Mouse (Mus musculus) bone marrow, adult 2 months (tissue): ENCODE measurements around the gene Ect2. TPM values are rescaled to one million over a fixed set of nuclear protein-coding genes. Genes with fewer than 3 reads are reported as not detected.

Source experiments
- H3K27ac ChIP-seq: fragments of 200-500 bp; 2 replicates; pipeline ENCODE4 v1.5.1; 2012; ENCODE audit warnings: low read depth, mild to moderate bottlenecking, control low read depth, inconsistent platforms, low read length; ENCODE audit not compliant: control insufficient read depth, poor library complexity, insufficient read depth
- H3K4me1 ChIP-seq: fragments of 200-500 bp; 2 replicates; pipeline ENCODE4 v1.6.1; 2011; ENCODE audit warnings: low read length; ENCODE audit not compliant: control insufficient read depth, insufficient read depth
- H3K4me3 ChIP-seq: fragments of 200-500 bp; replicated peaks from 2 replicates; pipeline ENCODE3; 2011; ENCODE audit warnings: mild to moderate bottlenecking, low read depth, low read length, control low read depth; ENCODE audit not compliant: control insufficient read depth
- CTCF ChIP-seq: fragments of 200-500 bp; IDR thresholded peaks from 2 replicates; pipeline ENCODE4 v1.5.1; 2011; ENCODE audit warnings: low read length, control low read depth; ENCODE audit not compliant: control insufficient read depth, insufficient read depth
- POLR2A ChIP-seq: fragments of 200-500 bp; IDR thresholded peaks from 2 replicates; pipeline ENCODE4 v1.6.1; 2011; ENCODE audit warnings: low read depth, mild to moderate bottlenecking, control low read depth, low read length, borderline replicate concordance; ENCODE audit not compliant: control insufficient read depth
- WGBS: fragments of 180-500 bp; shearing (Covaris S2); methylation state at CpG from one replicate; pipeline ENCODE4 v1.1.7; 2018; 5-methylcytosine and 5-hydroxymethylcytosine counted together
- polyA plus RNA-seq: library from polyadenylated mRNA; stranded (reverse); fragments of >200 nt; gene quantifications from 2 replicates; pipeline ENCODE4 v1.2.4, GENCODE M21; 2011; ENCODE audit warnings: low replicate concordance; ENCODE audit not compliant: missing spikeins, insufficient read depth, insufficient read length

The Ect2 gene
- polyA plus RNA-seq, 1 experiment: 28.8 TPM

DNA sequence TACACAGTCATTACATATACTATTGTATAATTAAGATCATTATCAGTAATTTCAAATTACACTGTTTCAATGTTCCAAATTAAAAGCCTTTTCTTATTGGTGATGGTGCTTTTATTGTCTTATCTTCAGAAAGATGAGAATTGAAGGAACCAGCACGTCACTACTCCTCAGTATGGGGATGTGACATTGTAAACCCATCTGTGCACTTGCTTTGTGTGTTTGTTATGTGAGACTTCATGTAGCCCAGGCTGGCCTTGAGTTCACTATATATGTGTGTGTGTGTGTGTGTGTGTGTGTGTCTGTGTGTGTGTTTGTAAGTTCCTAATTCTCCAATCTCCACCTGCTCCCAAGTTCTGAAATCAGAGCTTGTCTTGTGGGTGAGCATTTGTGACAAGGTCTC lies 16.6 kb upstream of the Ect2 start:
- TF ChIP-seq POLR2A: no peak
- TF ChIP-seq CTCF: no peak
- H3K4me3 ChIP-seq: no peak overlapping the region
- WGBS: 69% methylated on average over 1 of the region's 1 CpGs
- H3K4me1 ChIP-seq: no peaks in the 10 kb centered on the region
- H3K27ac ChIP-seq: no peak overlapping the region

DNA sequence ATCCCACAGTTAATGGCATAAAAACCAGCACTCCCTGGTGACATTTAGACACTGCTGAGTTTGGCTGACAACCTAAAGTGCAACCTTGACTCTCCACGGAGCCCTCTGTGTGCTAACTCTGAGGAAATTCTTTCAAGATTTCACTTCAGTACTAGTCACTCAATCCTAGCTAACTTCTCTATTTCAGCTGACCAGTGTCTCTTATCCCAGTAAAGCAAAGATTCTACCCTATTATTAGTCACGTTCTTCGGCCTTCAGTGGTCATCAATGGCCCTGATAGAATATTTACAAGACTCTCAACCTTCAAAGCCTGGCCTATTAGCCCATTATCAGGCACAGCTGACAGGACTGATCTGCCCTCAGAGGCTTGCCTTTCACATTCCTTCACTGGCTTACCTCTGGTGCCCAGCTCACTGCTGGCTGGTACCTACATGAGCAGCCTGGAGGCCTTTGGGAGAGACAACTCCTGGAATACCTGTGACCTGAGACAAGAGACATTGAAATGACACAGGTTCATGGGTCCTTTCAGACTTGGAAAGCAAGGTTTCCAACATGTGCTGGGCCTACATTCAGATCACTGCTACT lies 11.9 kb upstream of the Ect2 start:
- Histone ChIP-seq H3K27ac (no peak overlapping the region), H3K4me3 (no peak overlapping the region), H3K4me1 (no peaks in the 10 kb centered on the region)
- TF ChIP-seq CTCF (no peak), POLR2A (no peak)
- WGBS: 64% methylated on average over 3 of the region's 3 CpGs

DNA sequence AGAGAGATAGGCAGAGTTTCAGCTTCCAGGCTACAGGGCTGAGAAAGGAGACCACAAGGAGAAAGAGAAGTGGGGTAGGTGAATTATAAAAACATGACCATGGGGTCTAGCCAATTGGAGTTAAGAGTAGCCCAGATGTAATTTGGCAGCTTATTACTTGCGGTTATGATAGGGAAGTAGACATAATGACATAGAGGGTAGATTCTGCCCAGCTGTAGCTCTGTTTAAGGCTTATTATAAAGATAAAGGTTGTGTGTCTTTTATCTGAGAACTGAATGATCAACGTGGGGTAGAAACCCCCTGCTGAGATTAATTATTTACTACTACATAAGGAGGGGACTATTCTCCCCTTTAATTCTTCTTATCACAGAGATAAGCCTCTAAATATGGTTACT lies 8.7 kb upstream of the Ect2 start:
- no peaks in the 10 kb centered on the region for H3K4me1 ChIP-seq
- no peak overlapping the region for H3K4me3 ChIP-seq
- WGBS: 51% methylated on average over 2 of the region's 2 CpGs
- no peak overlapping the region for H3K27ac ChIP-seq
- TF ChIP-seq CTCF (no peak), POLR2A (no peak)

DNA sequence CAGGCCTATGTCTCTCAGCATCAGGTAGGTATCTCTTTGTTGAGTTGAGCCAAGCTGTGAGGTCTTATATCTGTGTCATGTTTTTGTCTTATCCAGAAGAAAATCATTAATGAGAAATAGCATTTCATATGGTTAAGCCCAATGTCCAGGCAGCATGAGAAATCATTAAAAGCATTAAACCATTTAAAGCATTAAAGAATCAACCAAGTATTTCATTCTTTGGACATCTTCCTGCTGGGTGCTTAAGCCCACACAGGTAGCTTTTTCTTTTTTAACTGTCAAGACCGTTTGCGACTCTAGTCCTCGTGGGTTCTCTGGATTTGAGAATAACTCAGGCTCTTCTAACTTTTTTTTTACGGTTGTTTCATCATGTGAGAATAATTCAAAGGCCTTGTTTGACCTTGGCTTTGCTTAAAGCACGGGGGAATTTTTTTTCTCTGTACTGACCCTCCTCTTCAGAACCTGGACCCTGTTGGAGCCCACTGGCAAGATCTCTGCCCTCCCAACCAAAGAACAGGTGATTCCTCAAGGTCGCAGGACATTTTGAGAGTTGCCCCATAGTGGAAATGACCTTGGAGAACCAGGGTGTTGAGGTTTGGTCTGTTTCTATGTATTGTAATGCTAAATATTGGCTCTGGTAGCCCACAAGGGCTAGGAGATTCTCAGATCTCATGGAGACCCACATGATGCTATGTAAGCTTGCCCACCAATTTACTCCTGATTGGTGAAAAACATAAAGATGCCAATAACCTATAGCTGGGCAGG lies 8.1 kb upstream of the Ect2 start:
- Histone ChIP-seq H3K27ac (no peak overlapping the region), H3K4me1 (no peaks in the 10 kb centered on the region), H3K4me3 (no peak overlapping the region)
- no peak for TF ChIP-seq CTCF
- 82% methylated on average over 6 of the region's 6 CpGs for WGBS

DNA sequence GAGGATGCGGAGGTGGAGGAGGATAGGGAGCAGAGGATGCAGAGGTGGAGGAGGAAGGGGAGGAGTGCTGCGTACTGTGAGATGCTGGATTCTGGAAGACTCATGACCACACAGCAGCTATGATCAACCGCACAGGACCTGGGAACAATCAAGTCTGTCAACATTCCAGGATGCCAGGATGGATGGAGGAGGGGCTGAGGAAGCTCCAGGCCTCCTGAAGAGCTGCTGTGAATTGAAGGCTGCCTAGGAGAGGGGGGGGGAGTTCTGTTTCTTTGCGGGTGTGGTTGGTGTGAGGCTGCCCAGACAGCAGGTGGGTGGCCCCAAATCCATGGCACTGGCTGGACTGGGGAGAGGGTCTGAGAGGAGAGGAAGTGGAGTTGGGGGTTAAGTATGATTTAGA lies 5.2 kb upstream of the Ect2 start:
- TF ChIP-seq POLR2A (no peak), CTCF (no peak)

DNA sequence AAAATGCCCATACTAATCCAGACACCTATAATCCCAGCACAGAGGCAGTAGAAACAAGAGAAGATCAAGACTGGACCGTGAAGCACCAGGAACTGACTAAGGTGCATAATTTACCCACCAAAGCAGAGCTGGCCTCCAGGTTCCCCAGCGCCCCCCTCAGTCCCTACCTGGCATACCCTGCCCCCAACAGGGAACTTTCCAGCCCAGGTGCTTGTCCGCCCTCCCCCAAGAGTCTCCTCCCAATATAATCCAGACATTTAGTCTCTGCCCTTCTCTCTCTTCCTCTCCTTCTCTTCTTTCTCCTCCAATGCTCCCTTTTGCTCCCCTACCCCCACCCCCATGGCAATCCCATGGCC lies 2.9 kb upstream of the Ect2 start:
- no peak overlapping the region for H3K27ac ChIP-seq
- peaks cover 2% of the 10 kb centered on the region for H3K4me1 ChIP-seq
- TF ChIP-seq POLR2A (no peak), CTCF (no peak)
- 85% methylated on average over 3 of the region's 3 CpGs for WGBS
- no peak overlapping the region for H3K4me3 ChIP-seq

More for the DNA sequence above, 5.2 kb upstream of the Ect2 start:
- H3K4me1 ChIP-seq: no peaks in the 10 kb centered on the region
- WGBS: 79% methylated on average over 4 of the region's 4 CpGs
- H3K27ac ChIP-seq: no peak overlapping the region
- H3K4me3 ChIP-seq: no peak overlapping the region

DNA sequence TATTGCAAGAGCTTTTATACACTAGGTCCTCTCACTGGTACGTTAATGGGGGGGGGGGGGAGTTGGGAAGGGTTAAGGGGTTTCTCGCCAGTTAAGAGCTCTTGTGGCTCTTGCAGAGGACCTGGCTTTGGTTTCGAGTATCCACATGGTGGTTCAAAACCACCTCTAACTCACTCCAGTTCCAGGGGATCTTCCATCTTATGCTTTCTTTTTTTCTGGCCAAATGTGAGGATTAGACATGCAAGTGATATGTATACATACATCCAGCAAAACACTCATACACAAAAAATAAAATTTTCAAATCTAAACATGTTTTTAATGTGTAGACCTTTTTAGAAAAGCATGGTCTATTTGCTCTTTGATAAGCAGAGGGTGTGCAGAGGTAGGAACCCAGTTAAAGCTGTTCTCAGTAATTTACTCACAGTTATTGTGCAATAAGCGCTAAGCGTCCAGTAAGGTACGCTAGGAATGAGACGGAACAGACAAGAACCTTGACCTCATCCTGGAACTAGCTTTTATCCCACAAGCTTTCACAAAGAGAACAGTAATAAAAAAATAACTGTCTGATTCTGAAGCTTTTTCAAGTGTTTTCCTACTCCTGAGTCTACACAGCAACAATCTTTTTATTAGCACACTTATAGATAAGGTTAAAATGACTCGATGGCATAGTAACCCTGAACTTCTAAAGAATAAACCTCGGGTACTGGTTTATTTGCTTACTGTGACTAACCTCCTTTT lies 2.3 kb upstream of the Ect2 start:
- Histone ChIP-seq H3K4me1 (peaks cover 2% of the 10 kb centered on the region), H3K4me3 (no peak overlapping the region), H3K27ac (no peak overlapping the region)
- TF ChIP-seq POLR2A (no peak), CTCF (no peak)
- WGBS: 49% methylated on average over 9 of the region's 9 CpGs

DNA sequence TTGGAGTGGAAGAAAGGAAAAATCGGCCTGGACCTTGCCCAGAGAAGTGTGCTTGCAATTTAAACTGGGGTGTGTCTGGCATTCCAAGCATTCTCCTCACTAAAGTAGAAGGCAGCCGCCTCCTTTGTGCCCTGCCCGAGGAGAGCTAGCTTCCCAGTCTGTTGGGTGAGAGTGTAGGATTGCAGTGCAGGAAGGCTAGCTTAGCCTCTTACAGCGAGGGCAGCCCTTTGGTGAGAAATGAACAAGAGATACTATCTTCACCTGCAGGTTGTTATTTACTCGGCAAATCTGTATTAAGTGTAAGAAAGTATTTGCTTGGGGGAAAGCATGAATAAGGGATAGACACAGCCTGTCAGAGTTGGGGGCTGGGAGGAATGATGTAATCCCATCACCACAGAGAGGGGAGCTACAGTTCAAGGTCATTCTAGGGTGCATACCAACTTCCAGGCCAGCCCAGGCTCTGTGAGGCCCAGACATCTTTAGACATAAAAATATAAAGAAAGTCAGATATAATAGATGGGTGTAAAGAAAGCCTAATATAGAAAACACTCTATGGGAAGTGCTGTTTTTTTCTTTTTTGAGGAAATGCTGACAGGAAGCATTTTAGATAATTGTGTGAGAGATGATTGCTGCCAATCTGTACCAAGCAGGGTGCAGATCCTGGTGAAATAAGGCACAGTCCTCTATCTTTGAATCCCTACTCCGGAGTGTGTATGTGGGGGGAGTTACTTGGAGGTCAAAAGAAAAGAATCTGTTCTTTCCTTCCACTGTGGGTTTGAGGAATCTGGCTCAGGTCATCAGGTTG lies 1.6 kb upstream of the Ect2 start:
- TF ChIP-seq CTCF: no peak
- no peak for TF ChIP-seq POLR2A
- no peak overlapping the region for H3K27ac ChIP-seq
- WGBS: 61% methylated on average over 6 of the region's 6 CpGs

More for the DNA sequence above, 1.6 kb upstream of the Ect2 start:
- Histone ChIP-seq H3K4me1 (peaks cover 2% of the 10 kb centered on the region), H3K4me3 (no peak overlapping the region)
